Mouse (Mus musculus) hindbrain, embryonic 11.5 days (tissue): ENCODE data around the gene Rnf26. TPM values are rescaled to one million over a fixed set of nuclear protein-coding genes. Genes with fewer than 3 reads are reported as not detected.

Experiments used
- ATAC-seq: fragments of 200-750 bp; cut with Nextera tagmentation; 2 replicates; pipeline ENCODE4 v1.8.0; 2017; ENCODE audit warnings: mild to moderate bottlenecking, moderate TSS enrichment, moderate library complexity; ENCODE audit not compliant: low FRiP score
- DNase-seq: peaks from one replicate; pipeline ENCODE4 v3.0.0-alpha.2; 2015; ENCODE audit warnings: low spot score
- H3K27ac ChIP-seq: fragments of 300-500 bp; sonication (generic); 2 replicates; pipeline ENCODE4 v1.5.1; 2014; ENCODE audit warnings: mild to moderate bottlenecking, low read depth, low read length
- H3K27me3 ChIP-seq: fragments of 300-500 bp; sonication (generic); 2 replicates; pipeline ENCODE4 v1.6.1; 2014; ENCODE audit warnings: mild to moderate bottlenecking, low read length, moderate library complexity, mixed read lengths; ENCODE audit not compliant: control insufficient read depth, insufficient read depth
- H3K36me3 ChIP-seq: fragments of 300-500 bp; sonication (generic); 2 replicates; pipeline ENCODE4 v1.6.1; 2014; ENCODE audit warnings: mild to moderate bottlenecking, low read length, moderate library complexity, mixed read lengths; ENCODE audit not compliant: control insufficient read depth, insufficient read depth
- H3K4me1 ChIP-seq: fragments of 300-500 bp; sonication (generic); replicated peaks from 2 replicates; pipeline ENCODE4 v1.6.1; 2014; ENCODE audit warnings: low read length, mixed read lengths; ENCODE audit not compliant: control insufficient read depth, insufficient read depth
- H3K4me2 ChIP-seq: fragments of 300-500 bp; sonication (generic); replicated peaks from 2 replicates; pipeline ENCODE4 v1.6.1; 2014; ENCODE audit warnings: mild to moderate bottlenecking, low read depth, low read length
- H3K4me3 ChIP-seq: fragments of 300-500 bp; sonication (generic); 2 replicates; pipeline ENCODE4 v1.5.1; 2014; ENCODE audit warnings: low read depth, low read length
- H3K9ac ChIP-seq: fragments of 300-500 bp; sonication (generic); 2 replicates; pipeline ENCODE4 v1.6.1; 2014; ENCODE audit warnings: low read depth, low read length
- H3K9me3 ChIP-seq: fragments of 300-500 bp; sonication (generic); 2 replicates; pipeline ENCODE4 v1.6.1; 2016; ENCODE audit warnings: low read length; ENCODE audit not compliant: control insufficient read depth
- WGBS: fragments of 180-500 bp; shearing (Covaris S2); extraction: QIAGEN DNeasy Blood & Tissue Kit; methylation state at CpG from one replicate; pipeline ENCODE4 v1.1.7; 2014; 5-methylcytosine and 5-hydroxymethylcytosine counted together
- polyA plus RNA-seq: library from polyadenylated mRNA; unstranded; fragments of >200 nt; fragmentation: Nextera tagmentation; extraction: Ambion mirVana; gene quantifications from 2 replicates; pipeline ENCODE4 v1.2.1, GENCODE M21; 2014

Rnf26 gene
- polyA plus RNA-seq, 1 experiment from 2014 or later, result 43.7 TPM

GRCm38 (mm10) chr9:44106596-44106995 is 6.7 kb downstream of the Rnf26 start:
- Histone ChIP-seq H3K27ac (no peak overlapping the region), H3K9ac (no peak overlapping the region), H3K4me3 (no peak overlapping the region), H3K36me3 (no peaks in the 10 kb centered on the region), H3K4me1 (peaks cover 15% of the 10 kb centered on the region), H3K27me3 (no peaks in the 10 kb centered on the region), H3K9me3 (no peaks in the 10 kb centered on the region), H3K4me2 (no peak overlapping the region)
- DNase-seq, result no peak
- no peak for ATAC-seq
- 78% methylated on average over 4 of the region's 4 CpGs for WGBS

- WGBS, result 94% methylated on average over 7 of the region's 7 CpGs
- Histone ChIP-seq H3K4me1 (peaks cover 15% of the 10 kb centered on the region), H3K4me3 (no peak overlapping the region), H3K9me3 (no peaks in the 10 kb centered on the region), H3K27me3 (no peaks in the 10 kb centered on the region), H3K36me3 (no peaks in the 10 kb centered on the region), H3K27ac (no peak overlapping the region), H3K9ac (no peak overlapping the region), H3K4me2 (no peak overlapping the region)
- no peak for DNase-seq
- no peak for ATAC-seq
Measured at GRCm38 (mm10) chr9:44106182-44106581, 7.1 kb downstream of the Rnf26 start.

GRCm38 (mm10) chr9:44105781-44106180 is 7.5 kb downstream of the Rnf26 start:
- Histone ChIP-seq H3K9me3 (no peaks in the 10 kb centered on the region), H3K27me3 (no peaks in the 10 kb centered on the region), H3K9ac (no peak overlapping the region), H3K4me2 (no peak overlapping the region), H3K4me1 (peaks cover 15% of the 10 kb centered on the region), H3K36me3 (no peaks in the 10 kb centered on the region), H3K4me3 (no peak overlapping the region), H3K27ac (no peak overlapping the region)
- ATAC-seq (no peak), DNase-seq (no peak)
- 90% methylated on average over 10 of the region's 10 CpGs for WGBS

- DNase-seq (no peak), ATAC-seq (no peak)
- Histone ChIP-seq H3K27me3 (no peaks in the 10 kb centered on the region), H3K36me3 (no peaks in the 10 kb centered on the region), H3K9ac (no peak overlapping the region), H3K9me3 (no peaks in the 10 kb centered on the region), H3K4me2 (no peak overlapping the region), H3K27ac (no peak overlapping the region), H3K4me3 (no peak overlapping the region), H3K4me1 (peaks cover 13% of the 10 kb centered on the region)
- 94% methylated on average over 7 of the region's 7 CpGs for WGBS
Measured at GRCm38 (mm10) chr9:44104881-44105280, 8.4 kb downstream of the Rnf26 start.

GRCm38 (mm10) chr9:44101490-44101889 is 11.8 kb downstream of the Rnf26 start, which contains the start of gene Mfrp:
TSS of gene Mfrp (plus strand) at chr9:44101729.
- DNase-seq (no peak), ATAC-seq (no peak)
- H3K9me3 ChIP-seq, result no peaks in the 10 kb centered on the region
- no peak within 1 kb of the TSS for H3K4me3 ChIP-seq
- no peak within 1 kb of the TSS for H3K9ac ChIP-seq
- no peak within 1 kb of the TSS for H3K4me2 ChIP-seq
- WGBS, result 66% methylated on average over 9 of the region's 9 CpGs
- no peak within 1 kb of the TSS for H3K27ac ChIP-seq
- no peaks in the 10 kb centered on the region for H3K27me3 ChIP-seq
- no peaks in the 10 kb centered on the region for H3K36me3 ChIP-seq
- H3K4me1 ChIP-seq, result 0 out of 2 replicates have a peak, but pooled peaks cover 2% of the 10 kb centered on the region

GRCm38 (mm10) chr9:44096536-44096935 is 16.8 kb downstream of the Rnf26 start:
- 0 out of 2 replicates have a peak, but pooled peaks have one; percentile 40 for ATAC-seq
- H3K36me3 ChIP-seq, result 0 out of 2 replicates have a peak, but pooled peaks cover 2% of the 10 kb centered on the region
- peak; percentile 54 for DNase-seq
- no peak overlapping the region for H3K4me3 ChIP-seq
- 25% methylated on average over 9 of the region's 9 CpGs for WGBS
- H3K27me3 ChIP-seq, result no peaks in the 10 kb centered on the region
- 0 out of 2 replicates have a peak, but pooled peaks cover 4% of the 10 kb centered on the region for H3K4me1 ChIP-seq
- H3K9ac ChIP-seq, result no peak overlapping the region
- no peak overlapping the region for H3K4me2 ChIP-seq
- H3K9me3 ChIP-seq, result no peaks in the 10 kb centered on the region
- no peak overlapping the region; the same call in 1 of the 2 replicates for H3K27ac ChIP-seq

GRCm38 (mm10) chr9:44095781-44096180 is 17.5 kb downstream of the Rnf26 start:
- no peak overlapping the region for H3K4me3 ChIP-seq
- no peak overlapping the region for H3K27ac ChIP-seq
- H3K27me3 ChIP-seq, result no peaks in the 10 kb centered on the region
- H3K36me3 ChIP-seq, result 0 out of 2 replicates have a peak, but pooled peaks cover 2% of the 10 kb centered on the region
- WGBS, result 92% methylated on average over 9 of the region's 9 CpGs
- no peak overlapping the region for H3K4me2 ChIP-seq
- DNase-seq, result no peak
- ATAC-seq, result no peak
- no peaks in the 10 kb centered on the region for H3K9me3 ChIP-seq
- 0 out of 2 replicates have a peak, but pooled peaks cover 4% of the 10 kb centered on the region for H3K4me1 ChIP-seq
- no peak overlapping the region for H3K9ac ChIP-seq

GRCm38 (mm10) chr9:44094737-44095136 is 18.6 kb downstream of the Rnf26 start:
- Histone ChIP-seq H3K27me3 (no peaks in the 10 kb centered on the region), H3K9ac (no peak overlapping the region), H3K4me3 (no peak overlapping the region), H3K27ac (no peak overlapping the region), H3K4me1 (0 out of 2 replicates have a peak, but pooled peaks cover 4% of the 10 kb centered on the region), H3K9me3 (no peaks in the 10 kb centered on the region), H3K4me2 (no peak overlapping the region), H3K36me3 (0 out of 2 replicates have a peak, but pooled peaks cover 2% of the 10 kb centered on the region)
- WGBS, result 87% methylated on average over 3 of the region's 3 CpGs
- DNase-seq (no peak), ATAC-seq (no peak)
